Mouse (Mus musculus): ENCODE measurements around the gene Dgkh. TPM values are rescaled to one million over a fixed set of nuclear protein-coding genes. Genes with fewer than 3 reads are reported as not detected.
"Not testable (repeated sequence)": the region's sequence is repeated elsewhere in the genome, so short reads cannot be mapped to it uniquely, and the experiment has no call there.

Gene Dgkh
- polyA plus RNA-seq, 1 experiment from 2014 or later: 4.4 TPM

DNA sequence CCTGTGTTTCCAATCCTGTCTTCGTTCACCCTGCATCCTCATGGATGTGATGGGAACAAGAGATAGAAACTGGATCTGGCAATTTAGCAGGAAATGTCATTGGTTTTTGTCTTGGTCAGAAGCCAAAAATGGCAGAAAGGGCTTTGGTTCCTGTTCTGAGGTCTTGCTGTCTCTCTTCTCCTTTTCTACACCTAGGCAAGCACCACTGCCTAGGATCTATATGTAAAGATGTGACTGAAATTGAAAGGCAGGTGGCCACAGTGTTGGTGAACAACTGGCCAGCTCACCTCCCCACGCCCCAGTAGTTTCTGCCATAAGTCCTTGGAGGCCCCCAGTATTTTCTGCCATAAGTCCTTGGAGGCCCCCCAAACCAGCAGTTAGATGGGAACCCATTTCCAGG lies 16.1 kb upstream of the Dgkh start:
- no peaks in the 10 kb centered on the region for H3K9me3 ChIP-seq (ENCODE audit: control insufficient read depth, low read length)
- no peak overlapping the region for H3K9ac ChIP-seq (ENCODE audit: low read depth, low read length)
- H3K4me2 ChIP-seq (ENCODE audit: low read depth, low read length): no peak overlapping the region
- H3K27ac ChIP-seq (replicated peaks; ENCODE audit: low read depth, low read length): no peak overlapping the region
- H3K27me3 ChIP-seq (replicated peaks; ENCODE audit: control insufficient read depth, insufficient read depth, low read length): no peaks in the 10 kb centered on the region
- no peak for ATAC-seq (ENCODE audit: low read depth)
- no peak overlapping the region for H3K4me3 ChIP-seq (ENCODE audit: low read depth, low read length)
- WGBS: 85% methylated on average over 2 of the region's 2 CpGs
- H3K36me3 ChIP-seq (ENCODE audit: control insufficient read depth, insufficient read depth, low read length): no peaks in the 10 kb centered on the region
- no peaks in the 10 kb centered on the region for H3K4me1 ChIP-seq (ENCODE audit: control insufficient read depth, insufficient read depth, low read length)
- no peak for DNase-seq (ENCODE audit: low spot score)

DNA sequence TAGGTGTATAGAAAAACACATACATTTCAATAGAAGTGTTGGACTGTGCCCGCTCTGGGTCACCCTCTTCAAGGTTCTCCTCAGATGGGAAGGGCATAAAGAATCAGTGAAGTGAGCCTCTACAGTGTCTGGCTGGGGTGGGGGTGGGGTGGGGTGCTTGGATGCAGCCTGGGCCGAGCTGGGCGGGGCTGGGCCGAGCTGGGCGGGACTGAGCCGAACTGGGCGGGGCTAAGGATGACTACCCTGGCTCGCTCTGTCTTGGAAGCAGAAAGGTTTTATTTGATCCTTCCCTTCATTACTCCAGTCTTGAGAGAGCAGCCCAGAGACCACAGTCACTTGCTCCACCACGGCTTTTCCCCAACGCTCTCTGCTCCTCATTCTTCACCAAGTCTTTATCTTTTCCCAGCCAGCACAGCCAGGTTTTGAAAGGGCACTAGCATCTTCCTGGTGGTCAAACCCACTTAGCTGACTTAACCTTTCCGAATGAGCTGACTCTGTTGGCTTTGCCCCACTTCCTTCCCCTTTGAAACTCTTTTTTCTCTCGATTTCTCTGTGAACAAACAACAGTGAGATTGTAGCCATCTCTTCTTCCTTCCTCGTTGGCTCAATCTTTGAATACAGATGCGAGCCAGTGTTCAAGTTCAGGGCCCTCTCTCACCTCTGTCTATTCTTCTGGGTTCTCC lies 15.5 kb upstream of the Dgkh start:
- ATAC-seq (ENCODE audit: low read depth): no peak
- H3K27ac ChIP-seq (replicated peaks; ENCODE audit: low read depth, low read length): no peak overlapping the region
- WGBS: 53% methylated on average over 14 of the region's 14 CpGs

DNA sequence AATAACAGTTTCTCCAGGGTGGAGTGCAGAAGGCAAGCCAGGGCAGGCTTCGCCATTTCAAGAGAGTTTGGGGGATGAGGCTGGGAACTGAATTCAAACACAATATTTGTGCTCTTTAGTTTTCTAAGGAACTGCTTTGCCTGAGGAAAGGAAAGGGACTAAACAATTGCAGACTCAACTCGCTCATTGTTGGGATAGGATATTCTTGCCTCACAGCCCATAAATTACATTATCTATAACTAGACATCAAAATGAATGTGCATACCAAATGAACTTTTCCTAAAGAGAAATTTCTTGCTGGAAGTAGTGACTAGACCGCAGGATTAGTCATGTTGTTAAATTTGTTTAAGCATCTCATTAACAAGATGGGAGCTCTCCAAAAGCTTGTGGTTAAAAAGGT lies 14.9 kb upstream of the Dgkh start:
- Histone ChIP-seq H3K36me3 (ENCODE audit: control insufficient read depth, insufficient read depth, low read length) (no peaks in the 10 kb centered on the region), H3K4me3 (ENCODE audit: low read depth, low read length) (no peak overlapping the region), H3K27ac (replicated peaks; ENCODE audit: low read depth, low read length) (no peak overlapping the region), H3K27me3 (replicated peaks; ENCODE audit: control insufficient read depth, insufficient read depth, low read length) (no peaks in the 10 kb centered on the region), H3K9me3 (ENCODE audit: control insufficient read depth, low read length) (no peaks in the 10 kb centered on the region), H3K9ac (ENCODE audit: low read depth, low read length) (no peak overlapping the region), H3K4me2 (ENCODE audit: low read depth, low read length) (no peak overlapping the region), H3K4me1 (ENCODE audit: control insufficient read depth, insufficient read depth, low read length) (no peaks in the 10 kb centered on the region)
- peak; percentile 44 for DNase-seq (ENCODE audit: low spot score)
- ATAC-seq (ENCODE audit: low read depth): peak; percentile 18; the same call in 1 of the 2 replicates
- WGBS: 70% methylated on average over 3 of the region's 3 CpGs

More for the DNA sequence above, 15.5 kb upstream of the Dgkh start:
- no peak overlapping the region for H3K4me3 ChIP-seq (ENCODE audit: low read depth, low read length)
- DNase-seq (ENCODE audit: low spot score): no peak
- H3K9me3 ChIP-seq (ENCODE audit: control insufficient read depth, low read length): no peaks in the 10 kb centered on the region
- no peaks in the 10 kb centered on the region for H3K4me1 ChIP-seq (ENCODE audit: control insufficient read depth, insufficient read depth, low read length)
- no peak overlapping the region for H3K4me2 ChIP-seq (ENCODE audit: low read depth, low read length)
- H3K36me3 ChIP-seq (ENCODE audit: control insufficient read depth, insufficient read depth, low read length): no peaks in the 10 kb centered on the region
- H3K27me3 ChIP-seq (replicated peaks; ENCODE audit: control insufficient read depth, insufficient read depth, low read length): no peaks in the 10 kb centered on the region
- no peak overlapping the region for H3K9ac ChIP-seq (ENCODE audit: low read depth, low read length)

DNA sequence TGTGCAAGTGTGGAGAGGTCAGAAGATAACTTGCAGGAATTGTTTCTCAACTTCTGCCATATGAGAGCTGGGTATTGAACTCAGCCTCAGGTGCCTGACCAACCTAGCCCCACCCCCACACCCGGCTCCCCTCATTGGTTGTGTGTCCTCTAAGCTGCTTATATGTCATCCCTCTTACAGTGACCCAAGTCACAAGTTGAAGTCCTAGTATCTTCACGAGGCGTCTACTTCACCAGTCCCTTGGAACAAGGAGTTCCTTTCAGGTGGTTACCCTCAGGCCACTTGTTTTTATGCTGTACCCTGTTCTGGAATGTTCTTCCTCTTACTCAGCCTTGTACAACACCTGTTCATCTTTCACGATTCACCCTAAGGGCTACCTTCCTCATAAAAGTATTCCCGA lies 2.0 kb upstream of the Dgkh start:
- 51% methylated on average over 5 of the region's 5 CpGs for WGBS
- DNase-seq (ENCODE audit: low spot score) (no peak), ATAC-seq (ENCODE audit: low read depth) (no peak)
- Histone ChIP-seq H3K9me3 (ENCODE audit: control insufficient read depth, low read length) (no peaks in the 10 kb centered on the region), H3K27me3 (replicated peaks; ENCODE audit: control insufficient read depth, insufficient read depth, low read length) (peaks cover 10% of the 10 kb centered on the region; the same call in 1 of the 2 replicates), H3K4me1 (ENCODE audit: control insufficient read depth, insufficient read depth, low read length) (peaks cover 5% of the 10 kb centered on the region; the same call in 1 of the 2 replicates), H3K4me2 (ENCODE audit: low read depth, low read length) (no peak overlapping the region), H3K36me3 (ENCODE audit: control insufficient read depth, insufficient read depth, low read length) (no peaks in the 10 kb centered on the region), H3K27ac (replicated peaks; ENCODE audit: low read depth, low read length) (no peak overlapping the region), H3K4me3 (ENCODE audit: low read depth, low read length) (no peak overlapping the region), H3K9ac (ENCODE audit: low read depth, low read length) (no peak overlapping the region)

DNA sequence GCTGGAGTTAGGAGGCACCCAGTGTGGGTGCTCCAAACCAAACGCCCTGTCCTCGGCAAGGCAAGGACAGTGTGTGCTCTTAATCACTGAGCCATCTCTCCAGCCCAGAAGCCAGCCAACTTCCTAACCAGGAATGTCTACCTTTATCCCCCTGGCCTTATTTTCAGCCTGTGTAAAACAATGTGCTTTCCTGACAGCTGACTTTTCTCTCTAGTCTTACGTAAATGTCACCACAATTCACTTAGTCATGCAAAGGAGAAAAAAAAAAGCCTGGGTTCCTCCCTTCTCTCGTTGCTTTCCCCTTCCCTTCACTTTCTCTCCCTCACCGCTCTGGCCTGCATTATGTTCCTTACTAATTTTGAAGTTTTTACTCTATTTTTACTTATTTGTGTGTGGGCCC lies 1.6 kb upstream of the Dgkh start:
- not testable (repeated sequence) for H3K27me3 ChIP-seq (replicated peaks; ENCODE audit: control insufficient read depth, insufficient read depth, low read length); DNase-seq (ENCODE audit: low spot score); H3K4me3 ChIP-seq (ENCODE audit: low read depth, low read length); H3K36me3 ChIP-seq (ENCODE audit: control insufficient read depth, insufficient read depth, low read length); H3K9me3 ChIP-seq (ENCODE audit: control insufficient read depth, low read length); H3K4me2 ChIP-seq (ENCODE audit: low read depth, low read length); H3K27ac ChIP-seq (replicated peaks; ENCODE audit: low read depth, low read length); H3K4me1 ChIP-seq (ENCODE audit: control insufficient read depth, insufficient read depth, low read length); ATAC-seq (ENCODE audit: low read depth); H3K9ac ChIP-seq (ENCODE audit: low read depth, low read length)
- WGBS: 41% methylated on average over 5 of the region's 5 CpGs

DNA sequence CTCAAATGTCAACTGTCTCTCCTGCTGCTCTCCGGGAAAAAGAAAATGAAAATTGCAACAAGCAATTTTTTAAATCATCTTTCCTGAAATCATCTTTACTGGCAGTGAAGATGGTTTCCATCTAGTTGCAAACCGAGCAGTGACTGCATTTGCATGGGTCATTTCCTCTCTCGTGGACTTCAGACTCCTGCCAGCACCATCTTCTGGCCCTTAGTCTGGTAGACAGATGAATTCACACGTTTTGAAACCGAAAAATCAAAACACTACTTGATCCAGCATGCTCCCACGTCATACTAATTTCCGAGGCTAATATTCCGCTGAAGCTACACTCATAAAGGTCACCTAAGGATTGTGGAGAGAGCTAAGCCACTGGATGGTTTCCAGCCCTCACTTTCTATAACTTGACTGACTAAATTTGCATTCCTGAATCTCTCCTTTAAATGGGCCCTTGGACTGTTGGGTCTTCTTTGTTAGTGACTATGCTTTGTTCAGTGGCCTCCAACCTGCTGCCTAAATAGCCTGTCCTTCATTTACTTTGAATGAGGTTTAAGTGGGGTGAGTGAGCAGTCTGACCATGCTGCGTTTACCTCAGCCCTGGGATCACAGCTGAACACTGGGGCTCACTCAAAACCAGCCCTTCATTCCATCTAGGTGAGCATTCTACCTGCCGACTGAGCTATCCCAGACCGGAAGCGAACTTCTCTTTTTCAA lies 945 bp upstream of the Dgkh start:
- H3K27ac ChIP-seq (replicated peaks; ENCODE audit: low read depth, low read length): peak overlapping the region; percentile 77; the same call in 1 of the 2 replicates
- WGBS: 18% methylated on average over 12 of the region's 12 CpGs

DNA sequence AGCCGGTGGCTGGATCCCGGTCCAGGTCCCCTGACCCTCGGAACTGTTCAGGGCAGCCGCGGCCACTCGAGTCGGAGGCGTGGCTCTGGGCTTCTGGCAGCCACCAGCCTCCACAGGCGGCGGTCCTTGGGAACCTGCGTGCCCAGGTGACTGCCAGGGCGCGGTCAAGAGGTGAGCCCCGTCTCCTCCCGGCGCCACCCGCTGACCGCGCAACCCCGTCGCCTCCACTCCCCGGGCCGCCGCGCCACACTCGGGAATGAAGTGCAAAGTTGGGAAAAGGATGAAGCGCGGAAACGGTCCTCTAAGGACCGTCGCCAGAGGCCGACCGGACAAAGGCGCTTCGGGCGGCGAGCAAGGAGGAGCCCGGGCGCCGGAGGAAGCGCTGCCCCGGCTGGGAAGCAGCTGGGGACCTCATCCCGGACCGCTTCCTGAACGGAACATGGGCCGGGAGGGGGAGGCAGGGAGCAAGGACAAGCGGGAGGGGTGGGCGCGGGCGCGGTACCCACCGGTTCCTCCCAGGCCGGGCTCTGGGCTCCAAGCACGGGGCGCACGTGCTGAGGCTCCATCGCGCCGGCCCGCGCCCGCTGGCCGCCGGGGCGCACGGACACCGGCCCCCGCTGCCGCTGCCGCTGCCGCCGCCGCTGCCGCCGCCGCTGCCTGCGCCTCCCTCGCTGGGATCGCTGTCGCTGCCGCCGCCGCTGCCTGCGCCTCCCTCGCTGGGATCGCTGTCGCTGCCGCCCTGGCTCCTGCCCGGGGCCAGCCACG lies 542 bp downstream of the Dgkh start:
- Histone ChIP-seq H3K4me3 (ENCODE audit: low read depth, low read length) (peak overlapping the region; percentile 76), H3K27me3 (replicated peaks; ENCODE audit: control insufficient read depth, insufficient read depth, low read length) (peaks cover 10% of the 10 kb centered on the region; the same call in 1 of the 2 replicates), H3K4me2 (ENCODE audit: low read depth, low read length) (peak overlapping the region; percentile 98), H3K9me3 (ENCODE audit: control insufficient read depth, low read length) (no peaks in the 10 kb centered on the region), H3K27ac (replicated peaks; ENCODE audit: low read depth, low read length) (peak overlapping the region; percentile 71), H3K9ac (ENCODE audit: low read depth, low read length) (peak overlapping the region; percentile 84), H3K4me1 (ENCODE audit: control insufficient read depth, insufficient read depth, low read length) (peaks cover 5% of the 10 kb centered on the region; the same call in 1 of the 2 replicates), H3K36me3 (ENCODE audit: control insufficient read depth, insufficient read depth, low read length) (no peaks in the 10 kb centered on the region)
- peak; percentile 40 for DNase-seq (ENCODE audit: low spot score)
- WGBS: 0% methylated on average over 20 of the region's 90 CpGs
- peak; percentile 63 for ATAC-seq (ENCODE audit: low read depth)

More for the DNA sequence above, 945 bp upstream of the Dgkh start:
- no peaks in the 10 kb centered on the region for H3K9me3 ChIP-seq (ENCODE audit: control insufficient read depth, low read length)
- H3K4me3 ChIP-seq (ENCODE audit: low read depth, low read length): peak overlapping the region; percentile 76
- peak overlapping the region; percentile 84 for H3K9ac ChIP-seq (ENCODE audit: low read depth, low read length)
- H3K4me2 ChIP-seq (ENCODE audit: low read depth, low read length): peak overlapping the region; percentile 98
- no peaks in the 10 kb centered on the region for H3K36me3 ChIP-seq (ENCODE audit: control insufficient read depth, insufficient read depth, low read length)
- H3K27me3 ChIP-seq (replicated peaks; ENCODE audit: control insufficient read depth, insufficient read depth, low read length): peaks cover 10% of the 10 kb centered on the region; the same call in 1 of the 2 replicates
- peaks cover 5% of the 10 kb centered on the region; the same call in 1 of the 2 replicates for H3K4me1 ChIP-seq (ENCODE audit: control insufficient read depth, insufficient read depth, low read length)
- DNase-seq (ENCODE audit: low spot score) (peak; percentile 12), ATAC-seq (ENCODE audit: low read depth) (no peak)

DNA sequence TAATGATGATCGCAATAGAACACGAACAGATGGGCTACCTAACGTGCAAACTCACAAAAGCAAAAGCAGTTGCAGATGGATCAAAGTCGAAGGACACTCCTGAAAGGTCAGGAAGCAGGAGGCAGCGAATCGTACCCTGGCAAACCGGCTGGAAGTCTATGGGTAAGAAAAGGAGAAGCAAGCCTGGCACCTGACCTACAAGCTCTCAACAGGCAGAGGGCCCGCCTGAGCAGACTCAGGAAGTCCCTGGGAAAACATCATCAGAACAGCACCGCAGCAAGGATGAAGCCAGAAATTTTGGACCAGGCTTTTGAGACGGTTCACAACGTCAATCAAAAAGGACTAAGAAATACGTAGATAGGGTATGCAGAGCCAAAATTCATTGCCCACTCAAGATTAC lies 1.3 kb downstream of the Dgkh start:
- peak overlapping the region; percentile 76 for H3K4me3 ChIP-seq (ENCODE audit: low read depth, low read length)
- peaks cover 5% of the 10 kb centered on the region; the same call in 1 of the 2 replicates for H3K4me1 ChIP-seq (ENCODE audit: control insufficient read depth, insufficient read depth, low read length)
- ATAC-seq (ENCODE audit: low read depth) (no peak), DNase-seq (ENCODE audit: low spot score) (peak; percentile 59)
- no peak overlapping the region for H3K27ac ChIP-seq (replicated peaks; ENCODE audit: low read depth, low read length)
- no peaks in the 10 kb centered on the region for H3K9me3 ChIP-seq (ENCODE audit: control insufficient read depth, low read length)
- H3K4me2 ChIP-seq (ENCODE audit: low read depth, low read length): peak overlapping the region; percentile 98
- H3K9ac ChIP-seq (ENCODE audit: low read depth, low read length): peak overlapping the region; percentile 84; the same call in 1 of the 2 replicates
- H3K27me3 ChIP-seq (replicated peaks; ENCODE audit: control insufficient read depth, insufficient read depth, low read length): peaks cover 10% of the 10 kb centered on the region; the same call in 1 of the 2 replicates
- 8% methylated on average over 12 of the region's 12 CpGs for WGBS
- H3K36me3 ChIP-seq (ENCODE audit: control insufficient read depth, insufficient read depth, low read length): no peaks in the 10 kb centered on the region

Measured in embryonic facial prominence, embryonic 14.5 days (tissue).